Mouse (Mus musculus) kidney, embryonic 14.5 days (tissue): ENCODE measurements around the gene Pax5. TPM values are rescaled to one million over a fixed set of nuclear protein-coding genes. Genes with fewer than 3 reads are reported as not detected.

Experiments used
- ATAC-seq: fragments of 200-750 bp; cut with Nextera tagmentation; 2 replicates; pipeline ENCODE4 v1.8.0; 2017; ENCODE audit warnings: moderate number of reproducible peaks, mild to moderate bottlenecking, moderate TSS enrichment, moderate library complexity; ENCODE audit not compliant: low FRiP score, low TSS enrichment
- H3K27ac ChIP-seq: fragments of 300-500 bp; sonication (generic); 2 replicates; pipeline ENCODE4 v1.5.1; 2014; ENCODE audit warnings: low read depth, mild to moderate bottlenecking, low read length, moderate library complexity, mixed read lengths
- H3K27me3 ChIP-seq: fragments of 300-500 bp; sonication (generic); 2 replicates; pipeline ENCODE4 v1.6.1; 2014; ENCODE audit warnings: mild to moderate bottlenecking, low read length; ENCODE audit not compliant: control insufficient read depth, insufficient read depth
- H3K36me3 ChIP-seq: fragments of 300-500 bp; sonication (generic); 2 replicates; pipeline ENCODE4 v1.6.1; 2014; ENCODE audit warnings: low read length, mixed read lengths; ENCODE audit not compliant: control insufficient read depth, insufficient read depth
- H3K4me1 ChIP-seq: fragments of 300-500 bp; sonication (generic); 2 replicates; pipeline ENCODE4 v1.6.1; 2014; ENCODE audit warnings: low read length, mixed read lengths; ENCODE audit not compliant: control insufficient read depth, insufficient read depth
- H3K4me2 ChIP-seq: fragments of 300-500 bp; sonication (generic); replicated peaks from 2 replicates; pipeline ENCODE4 v1.6.1; 2014; ENCODE audit warnings: low read depth, mild to moderate bottlenecking, low read length
- H3K4me3 ChIP-seq: fragments of 300-500 bp; sonication (generic); 2 replicates; pipeline ENCODE4 v1.5.1; 2014; ENCODE audit warnings: mild to moderate bottlenecking, low read length
- H3K9ac ChIP-seq: fragments of 300-500 bp; sonication (generic); 2 replicates; pipeline ENCODE4 v1.6.1; 2014; ENCODE audit warnings: low read depth, mild to moderate bottlenecking, low read length, moderate library complexity
- H3K9me3 ChIP-seq: fragments of 300-500 bp; sonication (generic); 2 replicates; pipeline ENCODE4 v1.6.1; 2016; ENCODE audit warnings: low read length; ENCODE audit not compliant: control insufficient read depth
- WGBS: fragments of 180-500 bp; shearing (Covaris S2); extraction: QIAGEN DNeasy Blood & Tissue Kit; methylation state at CpG from one replicate; pipeline ENCODE4 v1.1.7; 2014; 5-methylcytosine and 5-hydroxymethylcytosine counted together
- polyA plus RNA-seq: library from polyadenylated mRNA; unstranded; fragments of >200 nt; fragmentation: Nextera tagmentation; extraction: Ambion mirVana; gene quantifications from 2 replicates; pipeline ENCODE4 v1.2.1, GENCODE M21; 2014

Gene Pax5
- polyA plus RNA-seq, 1 experiment from 2014 or later = 0.14 TPM

DNA sequence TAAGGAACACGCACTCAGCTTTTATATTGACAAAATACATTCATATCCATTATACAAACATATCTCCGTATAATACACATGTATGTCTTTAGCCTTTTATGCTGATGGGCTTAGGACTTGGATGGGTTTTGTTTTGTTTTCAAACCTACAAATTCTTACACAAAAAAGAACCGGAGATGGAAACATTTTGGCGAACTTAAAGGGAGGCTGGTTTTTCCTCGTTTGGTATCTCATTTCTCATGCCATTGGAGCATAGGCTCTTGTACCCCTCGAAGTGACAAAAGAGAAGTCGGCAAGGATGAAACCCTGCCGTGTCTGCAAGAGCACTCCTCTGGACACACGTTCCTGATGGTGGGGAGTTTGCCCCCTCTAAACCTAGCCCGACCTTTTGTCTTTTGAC lies 6.1 kb upstream of the Pax5 start:
- peaks cover 77% of the 10 kb centered on the region for H3K27me3 ChIP-seq
- H3K36me3 ChIP-seq = no peaks in the 10 kb centered on the region
- no peak for ATAC-seq
- H3K27ac ChIP-seq = no peak overlapping the region
- no peak overlapping the region for H3K9ac ChIP-seq
- H3K9me3 ChIP-seq = no peaks in the 10 kb centered on the region
- H3K4me1 ChIP-seq = peaks cover 3% of the 10 kb centered on the region; the same call in 1 of the 2 replicates
- H3K4me3 ChIP-seq = no peak overlapping the region
- 3% methylated on average over 10 of the region's 10 CpGs for WGBS
- H3K4me2 ChIP-seq = no peak overlapping the region

- no peak for ATAC-seq
- 8% methylated on average over 3 of the region's 3 CpGs for WGBS
- H3K4me3 ChIP-seq = no peak overlapping the region
- H3K36me3 ChIP-seq = no peaks in the 10 kb centered on the region
- H3K4me1 ChIP-seq = peaks cover 3% of the 10 kb centered on the region; the same call in 1 of the 2 replicates
- no peak overlapping the region for H3K27ac ChIP-seq
- no peak overlapping the region for H3K4me2 ChIP-seq
- no peak overlapping the region for H3K9ac ChIP-seq
- H3K9me3 ChIP-seq = no peaks in the 10 kb centered on the region
- H3K27me3 ChIP-seq = peaks cover 84% of the 10 kb centered on the region
Observed at GRCm38 (mm10) chr4:44715621-44716160, 5.4 kb upstream of the Pax5 start.

GRCm38 (mm10) chr4:44714111-44714621 lies 3.9 kb upstream of the Pax5 start:
- Histone ChIP-seq H3K36me3 (no peaks in the 10 kb centered on the region), H3K27me3 (peaks cover 84% of the 10 kb centered on the region), H3K9me3 (no peaks in the 10 kb centered on the region), H3K27ac (no peak overlapping the region), H3K9ac (no peak overlapping the region), H3K4me3 (no peak overlapping the region), H3K4me1 (peaks cover 3% of the 10 kb centered on the region; the same call in 1 of the 2 replicates), H3K4me2 (no peak overlapping the region)
- ATAC-seq = peak; percentile 46; the same call in 1 of the 2 replicates
- WGBS = 2% methylated on average over 27 of the region's 27 CpGs

DNA sequence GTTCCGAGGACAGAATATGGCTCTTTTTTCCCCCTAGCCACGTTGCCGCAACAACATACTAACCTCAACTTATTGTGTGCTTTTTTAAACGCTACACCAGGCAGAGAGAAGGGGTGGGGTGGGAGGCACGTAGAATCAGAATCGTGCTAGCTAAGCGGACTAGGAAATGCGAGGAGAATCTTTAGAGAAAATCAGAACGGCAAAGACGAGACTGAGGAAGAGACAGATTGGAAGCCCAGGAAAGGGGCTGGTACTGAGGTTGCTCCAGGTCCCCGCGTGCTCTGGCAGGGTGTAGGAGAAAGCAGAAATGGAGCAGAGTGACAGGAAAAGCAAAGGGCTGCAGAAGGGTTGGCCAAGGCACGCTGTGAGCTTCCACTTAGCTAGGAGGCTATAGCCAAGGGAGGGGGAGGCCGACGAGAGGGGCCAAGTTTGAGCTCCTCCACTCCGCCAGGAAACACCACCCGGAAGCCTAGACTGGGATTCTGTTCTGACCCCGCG lies 3.3 kb upstream of the Pax5 start:
- no peaks in the 10 kb centered on the region for H3K36me3 ChIP-seq
- H3K9me3 ChIP-seq = no peaks in the 10 kb centered on the region
- no peak overlapping the region for H3K9ac ChIP-seq
- no peak overlapping the region for H3K27ac ChIP-seq
- H3K4me3 ChIP-seq = 0 out of 2 replicates have a peak overlapping the region, but pooled peaks have one; percentile 7
- no peak for ATAC-seq
- H3K4me1 ChIP-seq = peaks cover 3% of the 10 kb centered on the region; the same call in 1 of the 2 replicates
- H3K4me2 ChIP-seq = no peak overlapping the region
- WGBS = 0% methylated on average over 19 of the region's 19 CpGs
- H3K27me3 ChIP-seq = peaks cover 87% of the 10 kb centered on the region

GRCm38 (mm10) chr4:44712786-44713553 lies 2.7 kb upstream of the Pax5 start:
- H3K4me2 ChIP-seq = no peak overlapping the region
- WGBS = under 1% methylated on average over 50 of the region's 50 CpGs

DNA sequence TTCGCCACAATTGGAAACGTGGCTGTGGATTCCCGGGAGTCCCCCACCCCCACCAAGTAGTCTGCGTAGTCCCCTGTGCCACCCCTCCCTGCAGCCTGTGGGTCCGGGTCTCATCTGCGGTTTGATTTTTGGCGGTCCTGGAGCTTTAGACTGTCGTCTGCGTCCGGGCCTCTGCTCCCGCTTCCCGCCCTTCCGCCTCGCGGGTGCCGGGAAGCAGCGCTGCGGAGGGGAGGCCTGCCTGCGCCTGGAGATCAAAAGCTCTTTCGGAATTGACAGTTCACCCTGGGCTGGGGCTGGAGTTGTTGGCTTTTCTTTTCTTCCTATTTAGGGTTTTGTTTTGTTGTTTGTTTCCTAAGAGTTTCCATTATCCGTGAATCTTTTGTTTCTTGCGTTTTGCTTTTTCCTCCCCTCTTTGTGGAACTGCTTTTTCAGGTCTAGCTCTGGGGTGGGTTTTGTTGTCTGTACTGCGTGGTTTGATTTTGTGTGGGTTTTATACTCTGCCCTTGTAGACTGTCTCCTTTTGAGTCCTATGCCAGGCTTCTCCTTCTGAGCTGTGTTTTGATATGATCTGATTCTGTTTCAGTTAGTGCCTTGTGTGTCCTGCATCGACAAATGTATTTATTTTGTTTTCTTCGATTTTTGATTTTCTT lies 1.9 kb upstream of the Pax5 start:
- peak overlapping the region; percentile 13; the same call in 1 of the 2 replicates for H3K4me2 ChIP-seq
- no peaks in the 10 kb centered on the region for H3K9me3 ChIP-seq
- H3K27me3 ChIP-seq = peaks cover 87% of the 10 kb centered on the region
- no peak for ATAC-seq
- no peak overlapping the region for H3K9ac ChIP-seq
- no peak overlapping the region for H3K27ac ChIP-seq
- H3K4me1 ChIP-seq = peaks cover 3% of the 10 kb centered on the region; the same call in 1 of the 2 replicates
- WGBS = 1% methylated on average over 25 of the region's 25 CpGs
- peak overlapping the region; percentile 10; the same call in 1 of the 2 replicates for H3K4me3 ChIP-seq
- H3K36me3 ChIP-seq = no peaks in the 10 kb centered on the region

More at GRCm38 (mm10) chr4:44712786-44713553, 2.7 kb upstream of the Pax5 start:
- no peak overlapping the region for H3K9ac ChIP-seq
- H3K36me3 ChIP-seq = no peaks in the 10 kb centered on the region
- no peaks in the 10 kb centered on the region for H3K9me3 ChIP-seq
- peak overlapping the region; percentile 7; the same call in 1 of the 2 replicates for H3K4me3 ChIP-seq
- H3K4me1 ChIP-seq = peaks cover 3% of the 10 kb centered on the region; the same call in 1 of the 2 replicates
- ATAC-seq = no peak
- H3K27me3 ChIP-seq = peaks cover 87% of the 10 kb centered on the region
- H3K27ac ChIP-seq = no peak overlapping the region

DNA sequence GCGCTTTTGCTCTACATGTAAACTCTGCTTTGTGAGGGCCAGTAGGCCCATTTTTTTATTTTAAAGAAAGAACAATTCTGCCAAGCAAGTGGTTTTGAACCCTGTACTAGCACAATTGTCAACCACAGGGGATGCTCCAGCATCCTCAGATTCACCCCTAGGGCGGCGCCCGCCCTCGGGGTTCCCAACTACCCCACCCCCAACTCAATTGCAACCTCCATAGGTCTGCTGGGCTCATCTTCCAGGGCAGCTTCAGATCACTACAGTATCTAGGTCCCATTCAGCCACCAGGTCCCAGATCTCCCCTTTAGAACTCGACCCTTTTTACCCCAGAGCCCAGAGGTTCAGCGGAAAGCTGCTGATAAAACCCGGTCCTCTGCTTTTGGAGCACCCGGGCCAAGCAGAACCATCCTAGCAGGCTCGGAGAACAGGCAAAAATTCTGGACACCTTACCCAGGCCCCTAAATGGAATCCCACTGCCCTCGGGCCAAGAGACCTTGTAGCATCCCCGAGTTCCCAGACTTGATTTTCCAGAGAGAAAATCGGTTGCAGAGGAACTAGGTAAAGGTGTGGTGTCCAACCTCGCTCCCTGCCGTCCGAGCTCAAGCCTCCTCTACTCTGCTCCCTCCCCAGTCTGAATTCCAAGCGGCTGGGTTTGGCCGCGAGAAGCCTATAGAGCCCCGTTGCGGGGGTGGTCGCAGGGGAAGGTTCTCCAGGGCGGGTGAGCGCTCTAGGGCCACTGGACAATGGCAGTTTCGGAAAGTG lies 1.0 kb upstream of the Pax5 start:
- Histone ChIP-seq H3K27me3 (peaks cover 89% of the 10 kb centered on the region), H3K4me2 (no peak overlapping the region), H3K4me3 (no peak overlapping the region), H3K27ac (no peak overlapping the region), H3K36me3 (no peaks in the 10 kb centered on the region), H3K9ac (no peak overlapping the region), H3K4me1 (peaks cover 3% of the 10 kb centered on the region; the same call in 1 of the 2 replicates), H3K9me3 (no peaks in the 10 kb centered on the region)
- no peak for ATAC-seq
- 2% methylated on average over 25 of the region's 25 CpGs for WGBS

DNA sequence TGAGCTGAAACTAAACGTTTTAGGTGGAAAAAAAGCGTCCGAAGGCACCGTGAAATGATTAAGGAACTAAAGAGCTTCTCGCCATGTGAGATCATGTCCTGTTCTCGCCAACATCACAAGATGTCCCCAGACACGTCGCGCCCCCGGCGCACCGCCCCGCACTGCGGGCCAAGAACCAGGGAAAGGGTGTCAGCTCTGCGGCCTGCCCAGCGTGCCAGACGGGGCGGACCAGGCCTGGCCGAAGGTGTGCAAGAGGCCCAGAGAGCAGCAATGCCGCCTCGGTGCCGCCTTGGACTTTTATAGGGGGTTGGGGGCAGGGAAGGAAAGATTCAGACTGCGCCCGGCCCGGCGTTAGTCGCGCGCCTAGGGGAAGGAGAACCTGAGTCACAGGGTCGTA lies 412 bp upstream of the Pax5 start:
- ATAC-seq = peak; percentile 20; the same call in 1 of the 2 replicates
- H3K9ac ChIP-seq = no peak overlapping the region
- no peaks in the 10 kb centered on the region for H3K36me3 ChIP-seq
- WGBS = under 1% methylated on average over 30 of the region's 30 CpGs
- H3K27ac ChIP-seq = no peak overlapping the region
- peaks cover 92% of the 10 kb centered on the region for H3K27me3 ChIP-seq
- peaks cover 3% of the 10 kb centered on the region; the same call in 1 of the 2 replicates for H3K4me1 ChIP-seq
- H3K4me3 ChIP-seq = no peak overlapping the region
- no peaks in the 10 kb centered on the region for H3K9me3 ChIP-seq
- no peak overlapping the region for H3K4me2 ChIP-seq
